Mouse (Mus musculus): ENCODE data around the gene Ywhah.

Ywhah gene

DNA sequence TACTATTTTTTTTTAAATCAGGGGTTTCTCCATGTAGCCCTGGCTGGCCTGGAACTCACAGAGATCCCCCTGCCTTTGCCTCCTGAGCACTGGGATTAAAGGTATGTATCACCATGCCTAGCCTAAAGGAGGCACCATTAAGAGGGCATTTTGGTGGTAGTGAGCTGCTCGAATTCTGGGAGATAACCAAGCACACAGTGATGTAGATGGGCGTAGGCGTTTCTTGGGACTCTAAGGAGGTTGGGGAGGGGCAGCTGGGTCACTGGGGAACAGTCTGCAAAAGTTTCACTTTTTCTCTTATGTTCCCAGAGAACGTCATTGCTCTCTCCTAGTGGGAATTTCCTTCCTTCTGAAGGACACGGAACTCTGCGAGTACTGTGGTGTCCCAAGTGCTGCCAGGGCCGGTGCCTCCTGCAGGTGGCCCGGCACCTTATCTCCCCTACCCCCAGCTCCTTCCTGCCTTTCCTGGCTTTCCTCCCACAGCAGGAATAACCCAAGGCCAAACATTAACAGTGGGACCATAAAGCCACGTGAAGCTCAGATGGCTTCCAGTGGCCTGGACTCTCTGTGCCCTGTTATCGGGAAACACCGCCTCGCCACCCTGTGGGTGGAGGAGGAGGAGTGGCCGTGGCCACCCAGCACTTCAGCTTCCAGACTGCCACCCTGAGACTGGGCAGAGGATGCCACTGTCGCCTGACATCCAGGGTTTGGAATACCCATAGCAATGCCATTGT lies 34.4 kb downstream of the Ywhah start:
- DNase-seq (ENCODE audit: low spot score in 2 of 2) = no peak

GRCm38 (mm10) chr5:33056126-33056765 lies 37.6 kb downstream of the Ywhah start:
- DNase-seq (ENCODE audit: low spot score in 2 of 2) = no peak

- DNase-seq (ENCODE audit: low spot score in 2 of 2) = no peak
Measured at GRCm38 (mm10) chr5:33070071-33070470, 51.5 kb downstream of the Ywhah start.

GRCm38 (mm10) chr5:33076490-33077191 lies 58.0 kb downstream of the Ywhah start:
- no peak for DNase-seq (ENCODE audit: low spot score in 2 of 2)

Data from right cerebral cortex, adult 2 months (tissue).